Mouse (Mus musculus) kidney, adult 11 months (tissue): Measurements from ENCODE around the gene Pde10a.
"Not testable (repeated sequence)": the region's sequence is repeated elsewhere in the genome, so short reads cannot be mapped to it uniquely, and the experiment has no call there.

Experiments
- DNase-seq: peaks from one replicate; pipeline ENCODE4 v3.0.0; 2022

Pde10a gene

GRCm38 (mm10) chr17:8652681-8653262, 127.6 kb downstream of the Pde10a start:
- no peak for DNase-seq

- peak; percentile 7 for DNase-seq
Observed at GRCm38 (mm10) chr17:8657661-8658060, 132.5 kb downstream of the Pde10a start.

GRCm38 (mm10) chr17:8658751-8659454, 133.7 kb downstream of the Pde10a start:
- DNase-seq, result peak; percentile 78

- no peak for DNase-seq
Observed at GRCm38 (mm10) chr17:8666912-8667311, 141.7 kb downstream of the Pde10a start.

GRCm38 (mm10) chr17:8674651-8675050, 149.5 kb downstream of the Pde10a start:
- DNase-seq, result no peak

GRCm38 (mm10) chr17:8686356-8686755, 161.2 kb downstream of the Pde10a start:
- DNase-seq, result no peak

- DNase-seq, result no peak
Observed at GRCm38 (mm10) chr17:8688096-8688495, 162.9 kb downstream of the Pde10a start.

GRCm38 (mm10) chr17:8698265-8698664, 173.1 kb downstream of the Pde10a start:
- DNase-seq, result peak; percentile 57

GRCm38 (mm10) chr17:8698793-8699192, 173.6 kb downstream of the Pde10a start:
- peak; percentile 82 for DNase-seq

- no peak for DNase-seq
Observed at GRCm38 (mm10) chr17:8701096-8701495, 175.9 kb downstream of the Pde10a start.

- no peak for DNase-seq
Observed at GRCm38 (mm10) chr17:8702503-8702902, 177.3 kb downstream of the Pde10a start.

GRCm38 (mm10) chr17:8708006-8708405, 182.8 kb downstream of the Pde10a start:
- no peak for DNase-seq

- DNase-seq, result not testable (repeated sequence)
Observed at GRCm38 (mm10) chr17:8712734-8713133, 187.6 kb downstream of the Pde10a start.

GRCm38 (mm10) chr17:8720961-8721360, 195.8 kb downstream of the Pde10a start:
- no peak for DNase-seq

GRCm38 (mm10) chr17:8724464-8724974, 199.3 kb downstream of the Pde10a start:
- no peak for DNase-seq

GRCm38 (mm10) chr17:8728646-8729045, 203.5 kb downstream of the Pde10a start:
- DNase-seq, result no peak

- DNase-seq, result no peak
Observed at GRCm38 (mm10) chr17:8729808-8730207, 204.6 kb downstream of the Pde10a start.

- no peak for DNase-seq
Observed at GRCm38 (mm10) chr17:8731073-8731472, 205.9 kb downstream of the Pde10a start.

GRCm38 (mm10) chr17:8736259-8736658, 211.1 kb downstream of the Pde10a start:
- DNase-seq, result no peak

GRCm38 (mm10) chr17:8742772-8743171, 217.6 kb downstream of the Pde10a start:
- no peak for DNase-seq

- DNase-seq, result no peak
Observed at GRCm38 (mm10) chr17:8745334-8745733, 220.2 kb downstream of the Pde10a start.

GRCm38 (mm10) chr17:8749426-8749825, 224.3 kb downstream of the Pde10a start:
- no peak for DNase-seq

GRCm38 (mm10) chr17:8757576-8757975, 232.4 kb downstream of the Pde10a start:
- no peak for DNase-seq

GRCm38 (mm10) chr17:8763248-8763647, 238.1 kb downstream of the Pde10a start:
- DNase-seq, result no peak
